Mouse (Mus musculus): ENCODE measurements around the gene Cisd1. TPM values are rescaled to one million over a fixed set of nuclear protein-coding genes. Genes with fewer than 3 reads are reported as not detected.

The Cisd1 gene
- polyA plus RNA-seq, 1 experiment from 2014 or later: 111 TPM

GRCm38 (mm10) chr10:71376014-71376413 is 31.3 kb upstream of the Cisd1 start:
- Histone ChIP-seq H3K9me3 (ENCODE audit: control insufficient read depth, low read length) (no peaks in the 10 kb centered on the region), H3K27ac (replicated peaks; ENCODE audit: low read depth, low read length) (no peak overlapping the region), H3K4me2 (ENCODE audit: low read depth, severe bottlenecking) (no peak overlapping the region), H3K4me3 (ENCODE audit: low read depth, low read length) (no peak overlapping the region), H3K36me3 (ENCODE audit: control insufficient read depth, insufficient read depth, low read length) (no peaks in the 10 kb centered on the region), H3K27me3 (ENCODE audit: control insufficient read depth, insufficient read depth, low read length) (no peaks in the 10 kb centered on the region), H3K9ac (ENCODE audit: low read length) (no peak overlapping the region), H3K4me1 (ENCODE audit: control insufficient read depth, insufficient read depth, low read length) (no peaks in the 10 kb centered on the region)
- ATAC-seq (ENCODE audit: insufficient number of reproducible peaks, low FRiP score, low TSS enrichment, low read depth): no peak
- 91% methylated on average over 6 of the region's 6 CpGs for WGBS
- DNase-seq (ENCODE audit: low spot score): no peak

- ATAC-seq (ENCODE audit: insufficient number of reproducible peaks, low FRiP score, low TSS enrichment, low read depth): no peak
- WGBS: 92% methylated on average over 11 of the region's 11 CpGs
- Histone ChIP-seq H3K27me3 (ENCODE audit: control insufficient read depth, insufficient read depth, low read length) (no peaks in the 10 kb centered on the region), H3K4me1 (ENCODE audit: control insufficient read depth, insufficient read depth, low read length) (no peaks in the 10 kb centered on the region), H3K9me3 (ENCODE audit: control insufficient read depth, low read length) (no peaks in the 10 kb centered on the region), H3K36me3 (ENCODE audit: control insufficient read depth, insufficient read depth, low read length) (no peaks in the 10 kb centered on the region), H3K4me2 (ENCODE audit: low read depth, severe bottlenecking) (no peak overlapping the region), H3K27ac (replicated peaks; ENCODE audit: low read depth, low read length) (no peak overlapping the region), H3K4me3 (ENCODE audit: low read depth, low read length) (no peak overlapping the region), H3K9ac (ENCODE audit: low read length) (no peak overlapping the region)
- DNase-seq (ENCODE audit: low spot score): no peak
These were observed 29.0 kb upstream of the Cisd1 start for GRCm38 (mm10) chr10:71373706-71374105.

GRCm38 (mm10) chr10:71371881-71372280 is 27.1 kb upstream of the Cisd1 start:
- 92% methylated on average over 6 of the region's 6 CpGs for WGBS

GRCm38 (mm10) chr10:71369466-71369865 is 24.7 kb upstream of the Cisd1 start:
- H3K9me3 ChIP-seq (ENCODE audit: control insufficient read depth, low read length): no peaks in the 10 kb centered on the region

More at GRCm38 (mm10) chr10:71371881-71372280, 27.1 kb upstream of the Cisd1 start:
- H3K36me3 ChIP-seq (ENCODE audit: control insufficient read depth, insufficient read depth, low read length): no peaks in the 10 kb centered on the region
- H3K4me3 ChIP-seq (ENCODE audit: low read depth, low read length): no peak overlapping the region
- ATAC-seq (ENCODE audit: insufficient number of reproducible peaks, low FRiP score, low TSS enrichment, low read depth) (no peak), DNase-seq (ENCODE audit: low spot score) (no peak)
- no peak overlapping the region for H3K9ac ChIP-seq (ENCODE audit: low read length)
- no peaks in the 10 kb centered on the region for H3K9me3 ChIP-seq (ENCODE audit: control insufficient read depth, low read length)
- H3K27me3 ChIP-seq (ENCODE audit: control insufficient read depth, insufficient read depth, low read length): no peaks in the 10 kb centered on the region
- no peak overlapping the region for H3K27ac ChIP-seq (replicated peaks; ENCODE audit: low read depth, low read length)
- no peaks in the 10 kb centered on the region for H3K4me1 ChIP-seq (ENCODE audit: control insufficient read depth, insufficient read depth, low read length)
- H3K4me2 ChIP-seq (ENCODE audit: low read depth, severe bottlenecking): no peak overlapping the region

GRCm38 (mm10) chr10:71368128-71368940 is 23.6 kb upstream of the Cisd1 start:
- Histone ChIP-seq H3K4me1 (ENCODE audit: control insufficient read depth, insufficient read depth, low read length) (no peaks in the 10 kb centered on the region), H3K9ac (ENCODE audit: low read length) (no peak overlapping the region), H3K27ac (replicated peaks; ENCODE audit: low read depth, low read length) (no peak overlapping the region), H3K9me3 (ENCODE audit: control insufficient read depth, low read length) (no peaks in the 10 kb centered on the region), H3K36me3 (ENCODE audit: control insufficient read depth, insufficient read depth, low read length) (peaks cover 3% of the 10 kb centered on the region; the same call in 1 of the 2 replicates), H3K4me2 (ENCODE audit: low read depth, severe bottlenecking) (no peak overlapping the region), H3K4me3 (ENCODE audit: low read depth, low read length) (no peak overlapping the region), H3K27me3 (ENCODE audit: control insufficient read depth, insufficient read depth, low read length) (no peaks in the 10 kb centered on the region)
- 93% methylated on average over 16 of the region's 16 CpGs for WGBS
- ATAC-seq (ENCODE audit: insufficient number of reproducible peaks, low FRiP score, low TSS enrichment, low read depth) (no peak), DNase-seq (ENCODE audit: low spot score) (no peak)

More at GRCm38 (mm10) chr10:71369466-71369865, 24.7 kb upstream of the Cisd1 start:
- Histone ChIP-seq H3K4me3 (ENCODE audit: low read depth, low read length) (no peak overlapping the region), H3K27me3 (ENCODE audit: control insufficient read depth, insufficient read depth, low read length) (no peaks in the 10 kb centered on the region), H3K9ac (ENCODE audit: low read length) (no peak overlapping the region), H3K36me3 (ENCODE audit: control insufficient read depth, insufficient read depth, low read length) (peaks cover 3% of the 10 kb centered on the region; the same call in 1 of the 2 replicates), H3K4me1 (ENCODE audit: control insufficient read depth, insufficient read depth, low read length) (no peaks in the 10 kb centered on the region), H3K27ac (replicated peaks; ENCODE audit: low read depth, low read length) (no peak overlapping the region), H3K4me2 (ENCODE audit: low read depth, severe bottlenecking) (no peak overlapping the region)
- no peak for DNase-seq (ENCODE audit: low spot score)
- no peak for ATAC-seq (ENCODE audit: insufficient number of reproducible peaks, low FRiP score, low TSS enrichment, low read depth)
- 92% methylated on average over 3 of the region's 3 CpGs for WGBS

GRCm38 (mm10) chr10:71363858-71364257 is 19.1 kb upstream of the Cisd1 start:
- DNase-seq (ENCODE audit: low spot score): no peak
- H3K4me3 ChIP-seq (ENCODE audit: low read depth, low read length): no peak overlapping the region
- H3K36me3 ChIP-seq (ENCODE audit: control insufficient read depth, insufficient read depth, low read length): peaks cover 3% of the 10 kb centered on the region; the same call in 1 of the 2 replicates
- no peak for ATAC-seq (ENCODE audit: insufficient number of reproducible peaks, low FRiP score, low TSS enrichment, low read depth)
- 93% methylated on average over 10 of the region's 10 CpGs for WGBS
- H3K9me3 ChIP-seq (ENCODE audit: control insufficient read depth, low read length): no peaks in the 10 kb centered on the region
- no peak overlapping the region for H3K27ac ChIP-seq (replicated peaks; ENCODE audit: low read depth, low read length)
- no peak overlapping the region for H3K9ac ChIP-seq (ENCODE audit: low read length)
- no peaks in the 10 kb centered on the region for H3K27me3 ChIP-seq (ENCODE audit: control insufficient read depth, insufficient read depth, low read length)
- 0 out of 2 replicates have a peak, but pooled peaks cover 4% of the 10 kb centered on the region for H3K4me1 ChIP-seq (ENCODE audit: control insufficient read depth, insufficient read depth, low read length)
- H3K4me2 ChIP-seq (ENCODE audit: low read depth, severe bottlenecking): no peak overlapping the region

GRCm38 (mm10) chr10:71363440-71363839 is 18.7 kb upstream of the Cisd1 start:
- no peaks in the 10 kb centered on the region for H3K27me3 ChIP-seq (ENCODE audit: control insufficient read depth, insufficient read depth, low read length)
- peaks cover 3% of the 10 kb centered on the region; the same call in 1 of the 2 replicates for H3K36me3 ChIP-seq (ENCODE audit: control insufficient read depth, insufficient read depth, low read length)
- H3K9me3 ChIP-seq (ENCODE audit: control insufficient read depth, low read length): no peaks in the 10 kb centered on the region
- ATAC-seq (ENCODE audit: insufficient number of reproducible peaks, low FRiP score, low TSS enrichment, low read depth): no peak
- WGBS: 90% methylated on average over 8 of the region's 8 CpGs
- 0 out of 2 replicates have a peak, but pooled peaks cover 4% of the 10 kb centered on the region for H3K4me1 ChIP-seq (ENCODE audit: control insufficient read depth, insufficient read depth, low read length)
- H3K4me3 ChIP-seq (ENCODE audit: low read depth, low read length): no peak overlapping the region
- H3K9ac ChIP-seq (ENCODE audit: low read length): no peak overlapping the region
- H3K27ac ChIP-seq (replicated peaks; ENCODE audit: low read depth, low read length): no peak overlapping the region
- no peak overlapping the region for H3K4me2 ChIP-seq (ENCODE audit: low read depth, severe bottlenecking)
- DNase-seq (ENCODE audit: low spot score): no peak

- no peak for ATAC-seq (ENCODE audit: insufficient number of reproducible peaks, low FRiP score, low TSS enrichment, low read depth)
- 41% methylated on average over 18 of the region's 18 CpGs for WGBS
- H3K27ac ChIP-seq (replicated peaks; ENCODE audit: low read depth, low read length): no peak overlapping the region
- no peaks in the 10 kb centered on the region for H3K27me3 ChIP-seq (ENCODE audit: control insufficient read depth, insufficient read depth, low read length)
- H3K36me3 ChIP-seq (ENCODE audit: control insufficient read depth, insufficient read depth, low read length): peaks cover 3% of the 10 kb centered on the region; the same call in 1 of the 2 replicates
- no peak overlapping the region for H3K9ac ChIP-seq (ENCODE audit: low read length)
- 0 out of 2 replicates have a peak overlapping the region, but pooled peaks have one; percentile 1 for H3K4me2 ChIP-seq (ENCODE audit: low read depth, severe bottlenecking)
- no peak for DNase-seq (ENCODE audit: low spot score)
- H3K4me3 ChIP-seq (ENCODE audit: low read depth, low read length): no peak overlapping the region
- H3K4me1 ChIP-seq (ENCODE audit: control insufficient read depth, insufficient read depth, low read length): 0 out of 2 replicates have a peak, but pooled peaks cover 4% of the 10 kb centered on the region
- no peaks in the 10 kb centered on the region for H3K9me3 ChIP-seq (ENCODE audit: control insufficient read depth, low read length)
These were observed 17.2 kb upstream of the Cisd1 start for GRCm38 (mm10) chr10:71361836-71362562.

Data from limb, embryonic 11.5 days (tissue).